11 mouse cellular contexts compared by ENCODE assay signal in the genomic region with DNA sequence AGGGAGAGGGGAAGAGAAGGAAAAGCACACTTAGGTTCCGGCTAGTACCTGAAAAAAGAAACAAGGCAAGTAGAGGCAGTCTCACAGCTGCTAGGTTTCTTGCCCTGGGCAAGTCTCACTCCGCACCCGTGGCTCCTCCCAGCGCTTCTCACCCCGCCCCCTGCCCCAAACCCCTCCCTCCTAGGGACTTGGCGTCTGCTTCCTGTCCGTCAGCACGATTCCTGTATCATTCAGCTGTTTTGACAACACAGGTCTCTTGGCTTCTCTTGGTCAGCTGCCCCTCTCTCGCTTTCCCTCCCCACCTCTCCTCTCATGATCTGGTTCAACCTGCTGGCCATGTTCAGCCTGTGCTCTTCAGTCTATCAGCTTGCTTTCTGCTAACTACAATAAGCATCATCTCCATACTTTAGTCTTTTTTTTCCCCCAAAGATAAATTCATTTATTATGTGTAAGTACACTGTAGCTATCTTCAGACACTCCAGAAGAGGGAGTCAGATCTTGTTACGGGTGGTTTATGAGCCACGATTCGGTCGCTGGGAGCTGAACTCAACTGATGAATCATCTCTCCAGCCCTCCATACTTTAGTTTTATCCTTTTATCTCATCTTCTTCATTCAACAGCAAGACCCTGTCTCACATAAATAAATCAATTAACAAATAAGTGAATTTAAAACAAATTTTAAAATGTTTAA. TPM values are rescaled to one million over a fixed set of nuclear protein-coding genes. Genes with fewer than 3 reads are reported as not detected.
DNase-seq lines count a peak whose midpoint lies in the region; ATAC-seq and TF ChIP-seq lines count a peak whose summit lies in the region.
"Had no signal": no experiment of that assay in that cellular context is flagged by ENCODE, and none has a peak within 500 bp of the region (broad histone marks: within the 10 kb centered on the region; RNA-seq: fewer than 3 reads in every experiment).

No protein-coding gene starts in this region.

- peak; percentile 46 for DNase-seq in thymus, postnatal 0 days (ENCODE audit: low spot score)
- no peak for DNase-seq in thymus, postnatal 25 days
- DNase-seq in MEL (ENCODE audit: low read depth, low spot score): peak; percentile 91
- peak; percentile 60 for DNase-seq in liver, embryonic 11.5 days (ENCODE audit: low spot score)
- peak; percentile 74 for DNase-seq in yolk sac, embryonic 10.5 days (ENCODE audit: low spot score)
- DNase-seq in hindbrain, postnatal 0 days (ENCODE audit: low spot score): no peak
- DNase-seq in cerebellum, postnatal 4 days (ENCODE audit: low spot score in 2 of 2): no peak
- DNase-seq: adrenal gland, postnatal 25 days had no signal

- WGBS in liver, embryonic 11.5 days: 43% methylated on average over 13 of the region's 13 CpGs
- WGBS in hindbrain, postnatal 0 days: 75% methylated on average over 13 of the region's 13 CpGs

- no peaks in the 10 kb centered on the region for H3K27me3 ChIP-seq in MEL (ENCODE audit: control insufficient read depth in 1 of 2, insufficient read depth in 2 of 2, low read length in 2 of 2)
- no peaks in the 10 kb centered on the region for H3K27me3 ChIP-seq in liver, embryonic 11.5 days (replicated peaks; ENCODE audit: control insufficient read depth, insufficient read depth, low read length)
- H3K27me3 ChIP-seq in hindbrain, postnatal 0 days (ENCODE audit: insufficient read depth, low read length): no peaks in the 10 kb centered on the region
- H3K27me3 ChIP-seq: hindbrain, embryonic 15.5 days; stomach, embryonic 15.5 days had no signal

- peak in 1 of 2 experiments; percentile 49; a peak in 2 of 4 replicates for TF ChIP-seq EP300 in MEL (IDR thresholded peaks at IDR 0.05; ENCODE audit: low read depth in 1 of 2, low read length in 2 of 2)

- TF ChIP-seq RAD21 in MEL (IDR thresholded peaks at IDR 0.05; ENCODE audit: low read depth, low read length): peak; percentile 19

- peaks cover 4 to 9% of the 10 kb centered on the region in 2 experiments; a peak in 2 of 4 replicates for H3K4me1 ChIP-seq in MEL (ENCODE audit: control insufficient read depth in 1 of 2, insufficient read depth in 2 of 2, low read length in 2 of 2)
- no peaks in the 10 kb centered on the region; the same call in 1 of the 2 replicates for H3K4me1 ChIP-seq in liver, embryonic 11.5 days (replicated peaks; ENCODE audit: control insufficient read depth, insufficient read depth, low read length)
- H3K4me1 ChIP-seq in hindbrain, postnatal 0 days (ENCODE audit: insufficient read depth, low read length): no peaks in the 10 kb centered on the region
- H3K4me1 ChIP-seq: hindbrain, embryonic 15.5 days; stomach, embryonic 15.5 days had no signal

- H3K4me2 ChIP-seq in liver, embryonic 11.5 days: peak overlapping the region; percentile 49
- H3K4me2 ChIP-seq in hindbrain, postnatal 0 days (ENCODE audit: low read depth, low read length): no peak overlapping the region
- H3K4me2 ChIP-seq: hindbrain, embryonic 15.5 days; stomach, embryonic 15.5 days had no signal

- peak; percentile 83 for ATAC-seq in liver, embryonic 11.5 days (replicated peaks; ENCODE audit: low FRiP score)
- ATAC-seq in hindbrain, postnatal 0 days: no peak
- ATAC-seq: forebrain, embryonic 14.5 days had no signal

- peaks cover 0 to 6% of the 10 kb centered on the region in 2 experiments; a peak in 2 of 4 replicates for H3K36me3 ChIP-seq in MEL (ENCODE audit: control insufficient read depth in 1 of 2, insufficient read depth in 2 of 2, low read length in 2 of 2)
- no peaks in the 10 kb centered on the region for H3K36me3 ChIP-seq in liver, embryonic 11.5 days (ENCODE audit: control insufficient read depth, insufficient read depth, low read length)
- H3K36me3 ChIP-seq in hindbrain, postnatal 0 days (ENCODE audit: insufficient read depth, low read length): no peaks in the 10 kb centered on the region
- H3K36me3 ChIP-seq: hindbrain, embryonic 15.5 days; stomach, embryonic 15.5 days had no signal

- no peaks in the 10 kb centered on the region for H3K79me2 ChIP-seq in MEL (ENCODE audit: control insufficient read depth, insufficient read depth, low read length, poor library complexity)

- peak overlapping the region; percentile 67 for H3K9ac ChIP-seq in MEL (ENCODE audit: control insufficient read depth, low read depth, low read length, poor library complexity, severe bottlenecking)
- peak overlapping the region; percentile 46; the same call in 1 of the 2 replicates for H3K9ac ChIP-seq in liver, embryonic 11.5 days (ENCODE audit: low read depth, low read length)
- H3K9ac ChIP-seq in hindbrain, postnatal 0 days (replicated peaks; ENCODE audit: low read length): no peak overlapping the region
- H3K9ac ChIP-seq: hindbrain, embryonic 15.5 days; stomach, embryonic 15.5 days had no signal

- H3K27ac ChIP-seq in MEL (ENCODE audit: control insufficient read depth, low read depth, low read length): peak overlapping the region; percentile 86
- peak overlapping the region; percentile 47; the same call in 1 of the 2 replicates for H3K27ac ChIP-seq in liver, embryonic 11.5 days (ENCODE audit: low read depth, low read length)
- H3K27ac ChIP-seq in hindbrain, postnatal 0 days: no peak overlapping the region
- H3K27ac ChIP-seq: hindbrain, embryonic 15.5 days; stomach, embryonic 15.5 days had no signal

- peak in 1 of 3 experiments; percentile 24; a peak in 1 of 6 replicates for TF ChIP-seq CTCF in MEL (IDR thresholded peaks at IDR 0.05 in 2 of 3, conservative IDR thresholded peaks at IDR 0.05 in 1 of 3; ENCODE audit: control insufficient read depth in 1 of 3, insufficient read depth in 1 of 3, low read depth in 2 of 3, low read length in 3 of 3, poor library complexity in 1 of 3, severe bottlenecking in 1 of 3)
- no peak for TF ChIP-seq CTCF in hindbrain, postnatal 0 days (IDR thresholded peaks at IDR 0.05; ENCODE audit: low read depth)

- H3K9me3 ChIP-seq in MEL (replicated peaks; ENCODE audit: insufficient read depth, low read length): no peaks in the 10 kb centered on the region
- H3K9me3 ChIP-seq in liver, embryonic 11.5 days (ENCODE audit: control insufficient read depth, low read length): no peaks in the 10 kb centered on the region
- no peaks in the 10 kb centered on the region for H3K9me3 ChIP-seq in hindbrain, postnatal 0 days (ENCODE audit: low read length)
- H3K9me3 ChIP-seq: hindbrain, embryonic 15.5 days; stomach, embryonic 15.5 days had no signal

- H3K4me3 ChIP-seq in MEL (ENCODE audit: control insufficient read depth in 1 of 2, insufficient read depth in 1 of 2, low read depth in 2 of 2, low read length in 2 of 2): peak overlapping the region; percentile 62 to 64
- H3K4me3 ChIP-seq in liver, embryonic 11.5 days (ENCODE audit: low read depth, low read length): no peak overlapping the region
- H3K4me3 ChIP-seq in hindbrain, postnatal 0 days (ENCODE audit: low read length): no peak overlapping the region
- H3K4me3 ChIP-seq: hindbrain, embryonic 15.5 days; stomach, embryonic 15.5 days had no signal

- no peak; a peak in 1 of 4 replicates for TF ChIP-seq POLR2A in MEL (IDR thresholded peaks at IDR 0.05; ENCODE audit: control insufficient read depth in 1 of 2, insufficient read depth in 1 of 2, low read depth in 1 of 2, low read length in 2 of 2, poor library complexity in 1 of 2)

TF ChIP-seq in MEL, 35 proteins besides CTCF, POLR2A, EP300 and RAD21 (continues in another document):
- no peak for TF ChIP-seq MAFK (IDR thresholded peaks at IDR 0.05; ENCODE audit: borderline replicate concordance, low read depth, low read length)
- TF ChIP-seq ELF1 (IDR thresholded peaks at IDR 0.05; ENCODE audit: low read depth, low read length): no peak
- 0 out of 2 replicates have a peak, but pooled peaks have one; percentile 2 for TF ChIP-seq ZC3H11A (IDR thresholded peaks at IDR 0.05; ENCODE audit: low read depth, low read length)
- peak; percentile 72; the same call in 1 of the 2 replicates for TF ChIP-seq JUND (IDR thresholded peaks at IDR 0.05; ENCODE audit: low read depth, low read length)
- TF ChIP-seq BHLHE40 (IDR thresholded peaks at IDR 0.05; ENCODE audit: borderline replicate concordance, low read depth, low read length): no peak
- peak; percentile 7; the same call in 1 of the 2 replicates for TF ChIP-seq ETS1 (IDR thresholded peaks at IDR 0.05; ENCODE audit: low read depth, low read length)
- 0 out of 2 replicates have a peak, but pooled peaks have one; percentile 6 for TF ChIP-seq SMC3 (IDR thresholded peaks at IDR 0.05; ENCODE audit: low read depth, low read length)
- TF ChIP-seq E2F4 (IDR thresholded peaks at IDR 0.05; ENCODE audit: borderline replicate concordance, low read depth, low read length): no peak
- TF ChIP-seq MAX (IDR thresholded peaks at IDR 0.05; ENCODE audit: low read length): no peak
- TF ChIP-seq GATA1 (IDR thresholded peaks at IDR 0.05; ENCODE audit: low read depth, low read length): 0 out of 2 replicates have a peak, but pooled peaks have one; percentile 28
- TF ChIP-seq NELFE (IDR thresholded peaks at IDR 0.05; ENCODE audit: low read depth, low read length): peak; percentile 45; the same call in 1 of the 2 replicates
- no peak for TF ChIP-seq TAL1 (IDR thresholded peaks at IDR 0.05; ENCODE audit: low read length)
- TF ChIP-seq ZNF384 (IDR thresholded peaks at IDR 0.05; ENCODE audit: low read depth, low read length): 0 out of 2 replicates have a peak, but pooled peaks have one; percentile 17
- TF ChIP-seq MAZ (IDR thresholded peaks at IDR 0.05; ENCODE audit: low read depth, low read length): 0 out of 2 replicates have a peak, but pooled peaks have one; percentile 24
- TF ChIP-seq TCF12 (IDR thresholded peaks at IDR 0.05; ENCODE audit: low read depth, low read length): no peak

RNA-seq across cellular contexts. Expression of gene Kcng3, which starts 35.0 kb away (rescaled TPM):
- 0.06 TPM in 1 of 2 replicates, not detected in the other for polyA plus RNA-seq in thymus, postnatal 0 days (2015; fragmentation: Nextera tagmentation; extraction: Ambion mirVana)
- not detected in 2 replicates for total RNA-seq in MEL (2012; rRNA removed)
- not detected for polyA plus RNA-seq in MEL (2012; ENCODE audit: insufficient read depth in 1 of 2, insufficient read length in 2 of 2, low read depth in 1 of 2, low replicate concordance in 2 of 2, missing spikeins in 1 of 2)
- 0.19 TPM in 1 of 2 replicates, not detected in the other for polyA plus RNA-seq in liver, embryonic 11.5 days (2014; fragmentation: Nextera tagmentation; extraction: Ambion mirVana)
- 2.2 and 3.2 TPM in 2 replicates for total RNA-seq in hindbrain, postnatal 0 days (2014; rRNA removed)
- polyA plus RNA-seq in hindbrain, postnatal 0 days (2015; fragmentation: Nextera tagmentation; extraction: Ambion mirVana): 0.06 and 0.11 TPM in 2 replicates
- polyA plus RNA-seq: forebrain, embryonic 14.5 days had no signal

RNA-seq across cellular contexts. Expression of gene Mta3, which starts 39.2 kb away (rescaled TPM):
- polyA plus RNA-seq in thymus, postnatal 0 days (2015; fragmentation: Nextera tagmentation; extraction: Ambion mirVana): 65.1 and 67.0 TPM in 2 replicates
- total RNA-seq in MEL (2012; rRNA removed): 25.1 and 28.8 TPM in 2 replicates
- 10 to 100 TPM in 1 of 2 experiments, not detected in 1; 58.2 TPM for polyA plus RNA-seq in MEL (2012; ENCODE audit: insufficient read depth in 1 of 2, insufficient read length in 2 of 2, low read depth in 1 of 2, low replicate concordance in 2 of 2, missing spikeins in 1 of 2)
- polyA plus RNA-seq in liver, embryonic 11.5 days (2014; fragmentation: Nextera tagmentation; extraction: Ambion mirVana): 63.0 and 67.2 TPM in 2 replicates
- total RNA-seq in hindbrain, postnatal 0 days (2014; rRNA removed): 31.7 and 58.5 TPM in 2 replicates
- polyA plus RNA-seq in hindbrain, postnatal 0 days (2015; fragmentation: Nextera tagmentation; extraction: Ambion mirVana): 33.0 and 36.8 TPM in 2 replicates

Comparison
In these comparisons a context has a peak if more than half of its experiments do, and no peak if none do; other contexts are left out.
1. DNase-seq: peak in thymus, postnatal 0 days (single experiment), MEL (single experiment), liver, embryonic 11.5 days (single experiment) and yolk sac, embryonic 10.5 days (single experiment); none in thymus, postnatal 25 days (single experiment), hindbrain, postnatal 0 days (single experiment) and cerebellum, postnatal 4 days (0 of 2).
2. H3K4me3 ChIP-seq: peak in MEL (2 of 2); none in liver, embryonic 11.5 days (single experiment) and hindbrain, postnatal 0 days (single experiment).